Mouse (Mus musculus): ENCODE data around the gene Tmprss13. TPM values are rescaled to one million over a fixed set of nuclear protein-coding genes. Genes with fewer than 3 reads are reported as not detected.
A peak's percentile ranks its signal among the peaks of the same experiment; 100 is the strongest.

The Tmprss13 gene
- total RNA-seq (2021), result not detected

GRCm38 (mm10) chr9:45318855-45319254, at the start of gene Tmprss13:
TSS of gene Tmprss13 (plus strand) at chr9:45319100.
- DNase-seq, result no peak

DNA sequence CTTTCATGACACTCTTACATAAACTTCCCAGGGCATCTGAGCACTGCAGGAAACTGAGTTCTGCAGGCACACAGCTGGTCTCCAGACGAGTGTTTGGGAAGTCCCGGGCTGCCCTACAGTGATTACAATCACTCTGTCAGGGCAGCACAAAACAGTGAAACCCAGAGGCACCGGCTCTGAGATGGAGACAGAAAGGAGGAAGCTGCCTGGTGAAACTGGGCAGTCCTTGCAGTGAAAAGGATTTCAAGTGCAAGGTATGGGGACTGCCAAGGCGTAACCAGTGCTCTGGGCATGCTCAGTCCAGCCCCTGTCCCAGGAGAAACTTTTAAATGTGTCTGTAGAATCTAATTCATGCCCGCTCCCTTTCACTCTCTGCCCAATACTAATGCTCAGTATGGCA, 46.7 kb upstream of the Tmprss13 start:
- DNase-seq, result no peak

GRCm38 (mm10) chr9:45274218-45274617, 44.7 kb upstream of the Tmprss13 start:
- no peak for DNase-seq

GRCm38 (mm10) chr9:45274635-45275034, 44.3 kb upstream of the Tmprss13 start:
- no peak for DNase-seq

DNA sequence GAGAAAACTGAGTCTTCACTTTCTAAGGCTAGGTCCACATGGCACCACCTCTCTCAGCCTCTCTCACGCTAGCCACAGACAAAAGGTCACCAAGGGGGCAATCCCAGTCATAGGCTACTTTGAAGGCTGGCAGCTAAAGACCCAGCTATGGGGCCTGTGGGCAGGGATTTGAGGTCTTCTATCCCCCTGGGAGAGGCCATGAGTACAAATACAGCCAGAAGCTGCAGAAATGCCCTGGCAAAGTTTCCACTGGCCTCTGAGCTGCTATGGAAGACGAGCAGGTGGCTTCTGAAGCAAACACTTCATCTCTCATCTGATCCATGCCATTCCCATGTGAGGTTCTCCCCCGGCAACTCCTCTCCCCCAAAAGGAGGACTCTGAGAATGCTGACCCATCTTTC, 38.8 kb upstream of the Tmprss13 start:
- no peak for DNase-seq

DNA sequence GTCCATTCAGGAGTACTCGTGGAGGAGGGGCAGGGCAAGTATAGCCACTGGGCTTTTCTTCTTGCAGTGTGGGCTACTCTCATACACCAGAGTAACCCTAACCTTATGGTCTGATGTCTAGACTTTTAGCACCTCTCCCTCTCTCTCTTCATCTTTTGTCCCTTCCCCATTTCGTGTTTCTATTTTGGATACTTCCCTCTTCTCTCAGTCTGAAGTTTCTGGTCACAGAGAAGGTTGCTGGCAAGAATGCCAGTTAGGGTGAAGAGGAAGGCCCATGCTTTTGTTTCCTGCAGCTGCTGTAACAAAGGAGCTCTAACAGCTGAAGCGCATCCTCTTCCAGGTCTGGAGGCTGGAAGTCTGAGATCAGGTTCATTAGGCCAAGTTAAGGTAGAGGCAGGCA, 38.0 kb upstream of the Tmprss13 start:
- DNase-seq, result no peak

- DNase-seq, result no peak
Measured at GRCm38 (mm10) chr9:45282466-45282865, 36.4 kb upstream of the Tmprss13 start.

- DNase-seq, result no peak
Measured at GRCm38 (mm10) chr9:45291481-45292168, 27.3 kb upstream of the Tmprss13 start.

GRCm38 (mm10) chr9:45294210-45295011, 24.5 kb upstream of the Tmprss13 start:
- DNase-seq, result no peak

- DNase-seq, result no peak
Measured at GRCm38 (mm10) chr9:45299231-45300006, 19.5 kb upstream of the Tmprss13 start.

- peak; percentile 95 to 96 for DNase-seq
Measured at GRCm38 (mm10) chr9:45300422-45301104, 18.3 kb upstream of the Tmprss13 start.

GRCm38 (mm10) chr9:45301771-45302170, 17.1 kb upstream of the Tmprss13 start:
- DNase-seq, result no peak

DNA sequence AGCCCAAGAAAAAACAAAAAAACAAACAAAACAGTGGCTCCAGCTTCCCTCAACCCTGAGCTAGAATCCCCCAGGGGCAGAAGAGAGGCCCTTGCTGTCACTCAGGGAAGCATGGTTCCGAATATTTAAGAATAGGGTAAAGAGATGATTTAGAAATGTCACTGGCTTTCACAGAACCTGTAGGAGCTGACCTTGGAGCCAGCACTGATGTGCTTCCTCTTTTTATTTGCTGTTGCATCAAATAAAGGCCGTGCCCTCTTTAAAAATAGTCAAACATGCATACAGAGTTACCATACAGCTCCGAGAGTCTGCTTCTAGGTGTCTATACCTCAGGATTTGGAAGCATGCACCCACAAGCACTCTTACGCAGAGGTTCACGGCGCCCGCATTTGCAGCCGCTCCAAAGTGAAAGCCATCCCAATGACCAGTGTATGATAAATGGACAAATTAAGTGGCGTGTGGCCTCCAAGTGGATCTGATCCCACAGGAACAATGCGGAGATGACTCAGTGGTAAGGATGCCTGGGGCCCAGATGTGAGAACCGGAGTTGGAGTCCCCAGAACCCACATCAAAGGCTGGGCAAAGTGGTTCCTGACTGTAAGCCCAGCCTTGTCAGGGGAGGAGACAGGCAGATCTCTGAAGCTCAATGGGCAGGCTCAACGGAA, 12.0 kb upstream of the Tmprss13 start:
- DNase-seq, result no peak

DNA sequence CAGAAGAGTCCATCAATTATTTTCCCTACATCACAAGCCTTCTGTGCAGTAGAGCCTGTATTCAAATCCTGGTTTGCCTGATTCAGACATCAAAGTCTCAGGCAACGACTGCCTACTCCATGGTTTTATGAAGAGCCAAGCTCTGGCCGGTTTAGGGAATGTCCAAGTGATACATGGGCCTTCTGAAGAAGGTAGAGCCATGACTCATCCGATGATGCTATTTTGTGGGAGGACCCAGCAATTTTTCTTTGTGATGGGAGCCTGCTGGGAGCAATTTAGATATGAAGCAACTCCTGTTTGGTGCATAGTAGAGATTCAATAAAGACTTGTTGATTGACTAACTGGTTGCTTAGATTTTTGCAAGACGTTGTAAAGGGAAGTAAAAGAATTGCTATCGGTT, 10.4 kb upstream of the Tmprss13 start:
- no peak for DNase-seq

- no peak for DNase-seq
Measured at GRCm38 (mm10) chr9:45311858-45312257, 7.0 kb upstream of the Tmprss13 start.

DNA sequence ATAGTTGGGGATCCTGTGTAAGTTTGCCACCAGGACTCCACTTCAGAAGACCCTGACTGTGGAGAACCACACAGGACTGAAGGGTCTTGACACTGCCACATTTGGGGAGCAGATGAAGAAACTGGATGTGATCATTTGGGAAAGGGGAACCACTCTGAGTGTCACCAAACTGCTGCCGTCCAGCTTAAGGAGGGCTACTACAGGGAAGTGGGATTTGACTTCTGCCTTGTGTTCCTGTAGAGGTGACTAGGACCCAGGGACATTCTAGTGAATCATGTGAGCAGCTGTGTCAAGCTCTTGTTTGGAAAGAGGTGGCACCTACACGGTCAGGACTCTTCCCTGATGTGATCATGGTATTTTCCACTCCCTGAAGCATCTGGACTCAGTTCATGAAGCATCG, 5.0 kb upstream of the Tmprss13 start:
- no peak for DNase-seq

GRCm38 (mm10) chr9:45317635-45318034, 1.3 kb upstream of the Tmprss13 start:
- DNase-seq, result no peak

DNA sequence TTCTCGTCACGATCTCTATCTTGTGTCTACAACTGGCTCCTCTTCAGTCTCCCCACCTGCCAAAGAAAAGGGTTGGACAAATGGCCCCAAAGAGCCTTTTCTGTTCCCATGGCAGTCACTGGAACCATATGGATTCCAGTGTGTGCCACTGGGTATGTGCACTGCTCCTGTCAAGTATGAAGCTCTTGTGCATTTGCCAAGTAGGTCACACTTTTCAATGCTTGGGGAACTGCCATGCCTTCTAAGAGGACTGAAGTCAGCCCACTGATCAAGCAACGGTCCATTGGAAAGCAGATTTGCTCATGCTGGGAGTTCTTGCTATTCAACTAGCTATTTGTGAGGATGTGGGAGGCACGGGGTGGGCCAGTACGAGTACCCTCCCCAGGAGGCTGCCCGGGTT, 2.6 kb downstream of the Tmprss13 start:
- DNase-seq, result no peak

GRCm38 (mm10) chr9:45321946-45322430, 3.1 kb downstream of the Tmprss13 start:
- DNase-seq, result no peak

- DNase-seq, result no peak
Measured at GRCm38 (mm10) chr9:45326390-45326789, 7.5 kb downstream of the Tmprss13 start.

GRCm38 (mm10) chr9:45328263-45328662, 9.4 kb downstream of the Tmprss13 start:
- DNase-seq, result no peak

DNA sequence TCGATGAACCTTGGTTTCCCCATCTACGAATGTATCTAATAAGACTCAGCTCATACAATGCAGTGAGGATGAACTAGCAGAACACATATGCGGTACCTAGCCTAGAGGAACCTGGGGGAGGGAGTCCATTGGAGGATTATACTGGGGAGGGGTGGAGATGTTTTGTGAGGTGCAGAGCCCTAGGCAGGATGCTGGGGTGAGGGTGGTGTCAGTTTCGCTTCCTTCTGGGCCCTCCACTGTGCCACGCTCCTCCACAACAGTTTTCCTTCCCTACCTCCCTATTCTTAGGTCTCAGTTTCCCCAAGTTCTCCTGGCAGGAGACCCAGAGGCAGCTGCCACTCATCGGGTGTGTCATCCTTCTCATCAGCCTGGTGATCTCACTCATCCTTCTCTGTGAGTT, 10.7 kb downstream of the Tmprss13 start:
- DNase-seq, result no peak
